In the genomic region with DNA sequence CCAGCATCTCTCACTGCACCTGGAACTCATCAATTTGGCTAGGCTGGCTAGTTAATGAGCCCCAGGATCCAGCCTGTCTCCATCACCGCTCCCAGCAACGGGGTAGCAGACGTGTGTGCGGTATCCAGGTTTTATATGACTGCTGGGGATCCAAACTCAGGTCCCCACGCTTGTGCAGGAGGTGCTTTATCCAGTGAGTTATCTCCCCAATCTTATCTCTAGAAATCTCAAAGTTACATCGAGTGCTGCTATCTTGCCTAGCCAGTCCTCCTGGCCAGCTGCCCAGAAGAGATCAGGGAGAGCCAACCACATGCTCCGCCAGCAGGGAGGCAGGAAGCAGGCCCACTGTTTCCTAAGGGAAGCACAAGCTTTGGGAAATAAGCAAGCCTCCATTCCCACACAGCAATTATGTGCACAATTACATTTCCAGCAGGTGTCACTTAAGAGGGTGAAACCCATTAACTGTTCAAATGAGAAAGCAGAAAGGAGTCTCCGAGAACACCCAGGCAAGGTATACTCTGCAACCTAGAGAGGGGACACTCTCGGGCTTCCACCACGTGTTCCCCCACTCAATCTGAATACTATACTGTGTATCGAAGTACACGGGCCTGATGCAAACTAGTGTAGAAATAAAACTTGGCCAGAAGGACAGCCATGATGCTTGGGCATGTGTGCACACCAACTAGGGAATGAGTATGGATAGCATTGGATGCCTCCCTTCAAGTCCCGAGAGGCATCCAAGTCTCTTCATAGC, we compare ENCODE assay signal across 10 mouse cellular contexts.
A peak's percentile ranks its signal among the peaks of the same experiment; 100 is the strongest.
DNase-seq lines count a peak whose midpoint lies in the region; ATAC-seq and TF ChIP-seq lines count a peak whose summit lies in the region.
"Had no signal": no experiment of that assay in that cellular context is flagged by ENCODE, and none has a peak within 500 bp of the region (broad histone marks: within the 10 kb centered on the region; RNA-seq: fewer than 3 reads in every experiment).

No protein-coding gene starts in this region.

- peak; percentile 79 for DNase-seq in urinary bladder, postnatal 14 days (ENCODE audit: low spot score)
- no peak for DNase-seq in urinary bladder, adult 2 months (ENCODE audit: low spot score)
- peak; percentile 70 for DNase-seq in embryonic facial prominence, embryonic 11.5 days (ENCODE audit: low spot score)
- DNase-seq in heart, postnatal 0 days (ENCODE audit: low spot score) = peak; percentile 14
- peak; percentile 72 to 79 for DNase-seq in layer of hippocampus, adult 2 months (ENCODE audit: low spot score in 2 of 2)
- DNase-seq in lung, postnatal 10 days = peak; percentile 81
- peak; percentile 10 for DNase-seq in testis, postnatal 14 days (ENCODE audit: low spot score)

- H3K27me3 ChIP-seq in embryonic facial prominence, embryonic 11.5 days (ENCODE audit: control insufficient read depth, insufficient read depth, low read length) = no peaks in the 10 kb centered on the region
- H3K27me3 ChIP-seq in heart, postnatal 0 days (ENCODE audit: control insufficient read depth, insufficient read depth, low read length) = 0 out of 2 replicates have a peak, but pooled peaks cover 6% of the 10 kb centered on the region
- H3K27me3 ChIP-seq: Patski had no signal

- 0 out of 2 replicates have a peak, but pooled peaks have one; percentile 7 for ATAC-seq in embryonic facial prominence, embryonic 11.5 days (replicated peaks; ENCODE audit: insufficient number of reproducible peaks, low FRiP score, low TSS enrichment, low read depth)
- ATAC-seq in heart, postnatal 0 days (ENCODE audit: insufficient read depth, low read depth) = peak; percentile 26; the same call in 1 of the 2 replicates
- ATAC-seq in CD4-positive, CD25-positive, alpha-beta regulatory T cell, adult 4 months = no peak
- ATAC-seq: Patski had no signal

- no peaks in the 10 kb centered on the region for H3K9me3 ChIP-seq in embryonic facial prominence, embryonic 11.5 days (replicated peaks; ENCODE audit: control insufficient read depth, low read length)
- no peaks in the 10 kb centered on the region for H3K9me3 ChIP-seq in heart, postnatal 0 days (replicated peaks; ENCODE audit: control insufficient read depth, low read length)
- H3K9me3 ChIP-seq: heart, embryonic 15.5 days had no signal

- H3K4me3 ChIP-seq in embryonic facial prominence, embryonic 11.5 days (ENCODE audit: low read depth, low read length) = no peak overlapping the region
- no peak overlapping the region for H3K4me3 ChIP-seq in heart, postnatal 0 days (ENCODE audit: low read depth, low read length)
- no peak overlapping the region for H3K4me3 ChIP-seq in layer of hippocampus, adult 2 months
- H3K4me3 ChIP-seq: heart, embryonic 15.5 days had no signal

- TF ChIP-seq EP300 in heart, postnatal 0 days (IDR thresholded peaks at IDR 0.05; ENCODE audit: low read depth) = peak; percentile 73

- peaks cover 3% of the 10 kb centered on the region; the same call in 1 of the 2 replicates for H3K4me1 ChIP-seq in embryonic facial prominence, embryonic 11.5 days (ENCODE audit: control insufficient read depth, insufficient read depth, low read length)
- peaks cover 26% of the 10 kb centered on the region for H3K4me1 ChIP-seq in heart, postnatal 0 days (ENCODE audit: control insufficient read depth, insufficient read depth)

- no peak for TF ChIP-seq CTCF in heart, postnatal 0 days (IDR thresholded peaks at IDR 0.05; ENCODE audit: low read depth)
- TF ChIP-seq CTCF in layer of hippocampus, adult 2 months (conservative IDR thresholded peaks at IDR 0.05) = peak; percentile 33

- no peak overlapping the region for H3K27ac ChIP-seq in embryonic facial prominence, embryonic 11.5 days (replicated peaks; ENCODE audit: low read depth, low read length)
- H3K27ac ChIP-seq in heart, postnatal 0 days (ENCODE audit: low read depth) = no peak overlapping the region
- H3K27ac ChIP-seq in layer of hippocampus, adult 2 months = no peak overlapping the region
- H3K27ac ChIP-seq: heart, embryonic 15.5 days had no signal

- 58% methylated on average over 13 of the region's 13 CpGs for WGBS in embryonic facial prominence, embryonic 11.5 days
- 64% methylated on average over 13 of the region's 13 CpGs for WGBS in heart, postnatal 0 days

- no peaks in the 10 kb centered on the region for H3K36me3 ChIP-seq in embryonic facial prominence, embryonic 11.5 days (replicated peaks; ENCODE audit: control insufficient read depth, insufficient read depth, low read depth, low read length)
- H3K36me3 ChIP-seq in heart, postnatal 0 days (replicated peaks; ENCODE audit: control insufficient read depth, insufficient read depth, low read length) = no peaks in the 10 kb centered on the region
- H3K36me3 ChIP-seq: heart, embryonic 15.5 days had no signal

- no peak overlapping the region for H3K9ac ChIP-seq in embryonic facial prominence, embryonic 11.5 days (replicated peaks; ENCODE audit: low read length)
- no peak overlapping the region for H3K9ac ChIP-seq in heart, postnatal 0 days (replicated peaks; ENCODE audit: low read depth, low read length)
- H3K9ac ChIP-seq: heart, embryonic 15.5 days had no signal

- H3K4me2 ChIP-seq in embryonic facial prominence, embryonic 11.5 days (ENCODE audit: low read depth, low read length) = no peak overlapping the region
- H3K4me2 ChIP-seq in heart, postnatal 0 days (ENCODE audit: low read depth, low read length) = no peak overlapping the region
- H3K4me2 ChIP-seq: heart, embryonic 15.5 days had no signal
